In the genomic region with DNA sequence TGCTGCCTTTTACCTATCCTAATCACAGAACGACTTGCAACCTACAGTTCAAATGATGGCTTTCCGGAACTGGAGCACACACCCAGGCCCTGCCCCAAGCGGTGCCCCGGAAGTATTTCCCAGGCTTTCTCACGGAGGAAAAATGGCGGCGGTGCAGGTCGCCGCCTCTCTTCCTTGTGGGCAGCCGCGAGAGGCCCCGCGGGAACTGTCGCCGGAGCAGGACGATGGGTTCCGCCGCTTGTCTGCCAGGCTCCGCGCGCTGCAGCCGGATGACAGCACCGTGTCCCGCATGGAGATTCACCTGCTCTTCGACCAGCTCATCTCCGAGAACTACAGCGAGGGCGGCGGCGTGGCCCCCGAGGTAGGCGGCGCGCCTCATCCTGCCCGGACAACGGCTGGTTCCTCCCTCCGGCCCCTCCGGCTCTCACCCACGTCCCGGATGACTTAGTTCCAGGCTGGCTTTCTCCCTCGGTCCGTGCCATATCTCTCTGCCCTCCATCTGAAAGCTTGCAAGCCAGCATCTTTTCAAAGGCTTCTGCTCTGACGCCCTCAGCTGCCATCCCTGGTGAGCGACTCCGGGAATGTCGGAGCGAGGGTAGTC, we compare ENCODE assay signal across 8 mouse cellular contexts. TPM values are rescaled to one million over a fixed set of nuclear protein-coding genes. Genes with fewer than 3 reads are reported as not detected.
A peak's percentile ranks its signal among the peaks of the same experiment; 100 is the strongest.
DNase-seq lines count a peak whose midpoint lies in the region; ATAC-seq and TF ChIP-seq lines count a peak whose summit lies in the region.

A gene (plus strand): TSS at position 116 of the 601 bp plus-strand sequence.

- peak; percentile 94 for DNase-seq in A20 (ENCODE audit: low read depth, low spot score)
- peak; percentile 94 for DNase-seq in heart, embryonic 10.5 days (ENCODE audit: low spot score)
- peak; percentile 83 for DNase-seq in liver
- peak; percentile 84 to 92 for DNase-seq in spleen, postnatal 4 days (ENCODE audit: low spot score in 2 of 2)

- peak within 1 kb of the TSS; percentile 78 for H3K9ac ChIP-seq in kidney, embryonic 15.5 days

- H3K27ac ChIP-seq in bone marrow macrophage, adult 2 months (ENCODE audit: insufficient read depth, low read depth, low read length): peak within 1 kb of the TSS; percentile 80
- peak within 1 kb of the TSS; percentile 49 for H3K27ac ChIP-seq in embryonic fibroblast, embryonic 13.5 days (ENCODE audit: insufficient read depth, low read length)
- H3K27ac ChIP-seq in heart, embryonic 10.5 days: peak within 1 kb of the TSS; percentile 95
- peak within 1 kb of the TSS; percentile 90 for H3K27ac ChIP-seq in kidney, embryonic 15.5 days

- no peak for TF ChIP-seq CTCF in bone marrow macrophage, adult 2 months (IDR thresholded peaks at IDR 0.05; ENCODE audit: low read depth, low read length)
- no peak for TF ChIP-seq CTCF in embryonic fibroblast, embryonic 13.5 days (IDR thresholded peaks at IDR 0.05; ENCODE audit: borderline replicate concordance, insufficient read depth, low read length)

- under 1% methylated on average over 47 of the region's 47 CpGs for WGBS in heart, embryonic 10.5 days
- under 1% methylated on average over 47 of the region's 47 CpGs for WGBS in kidney, embryonic 15.5 days

- peak within 1 kb of the TSS; percentile 87 for H3K4me3 ChIP-seq in bone marrow macrophage, adult 2 months (ENCODE audit: insufficient read depth, low read length)
- peak within 1 kb of the TSS; percentile 78 for H3K4me3 ChIP-seq in embryonic fibroblast, embryonic 13.5 days (ENCODE audit: insufficient read depth, low read length)
- H3K4me3 ChIP-seq in heart, embryonic 10.5 days: peak within 1 kb of the TSS; percentile 84
- peak within 1 kb of the TSS; percentile 87 for H3K4me3 ChIP-seq in kidney, embryonic 15.5 days (replicated peaks)

- no peaks in the 10 kb centered on the region for H3K9me3 ChIP-seq in heart, embryonic 10.5 days
- no peaks in the 10 kb centered on the region for H3K9me3 ChIP-seq in kidney, embryonic 15.5 days (replicated peaks)

- TF ChIP-seq POLR2A in bone marrow macrophage, adult 2 months (IDR thresholded peaks at IDR 0.05; ENCODE audit: borderline replicate concordance, low read depth, low read length): no peak
- peak; percentile 66 for TF ChIP-seq POLR2A in embryonic fibroblast, embryonic 13.5 days (IDR thresholded peaks at IDR 0.05; ENCODE audit: low read depth, low read length)

- peaks cover 3% of the 10 kb centered on the region; the same call in 1 of the 2 replicates for H3K4me1 ChIP-seq in bone marrow macrophage, adult 2 months (ENCODE audit: control insufficient read depth, insufficient read depth, low read length)
- no peaks in the 10 kb centered on the region for H3K4me1 ChIP-seq in embryonic fibroblast, embryonic 13.5 days (ENCODE audit: control insufficient read depth, insufficient read depth, low read length)
- peaks cover 10% of the 10 kb centered on the region for H3K4me1 ChIP-seq in heart, embryonic 10.5 days
- peaks cover 10% of the 10 kb centered on the region for H3K4me1 ChIP-seq in kidney, embryonic 15.5 days

- H3K36me3 ChIP-seq in heart, embryonic 10.5 days: peaks cover 30% of the 10 kb centered on the region
- H3K36me3 ChIP-seq in kidney, embryonic 15.5 days: peaks cover 31% of the 10 kb centered on the region

- H3K4me2 ChIP-seq in kidney, embryonic 15.5 days: peak within 1 kb of the TSS; percentile 73

- peaks cover 15% of the 10 kb centered on the region; the same call in 1 of the 2 replicates for H3K27me3 ChIP-seq in heart, embryonic 10.5 days (ENCODE audit: insufficient read depth, poor library complexity, severe bottlenecking)
- H3K27me3 ChIP-seq in kidney, embryonic 15.5 days: peaks cover 18% of the 10 kb centered on the region

- peak; percentile 94 for ATAC-seq in kidney, embryonic 15.5 days (replicated peaks; ENCODE audit: low FRiP score)
- ATAC-seq in monocyte, adult 5-6 weeks (replicated peaks; ENCODE audit: insufficient number of reproducible peaks, low FRiP score, low TSS enrichment, poor library complexity, severe bottlenecking): peak; percentile 91

RNA-seq across cellular contexts. Expression of the gene that starts here (rescaled TPM):
- polyA plus RNA-seq in bone marrow macrophage, adult 2 months (2012; ENCODE audit: insufficient read depth, insufficient read length, missing spikeins): 13.1 and 17.5 TPM in 2 replicates
- 18.6 and 22.0 TPM in 2 replicates for polyA plus RNA-seq in embryonic fibroblast, embryonic 13.5 days (2011; ENCODE audit: insufficient read length, low read depth, missing spikeins)
- 16.1 and 19.9 TPM in 2 replicates for polyA plus RNA-seq in heart, embryonic 10.5 days (2016; fragmentation: Nextera tagmentation; extraction: Ambion mirVana)
- 22.7 and 25.2 TPM in 2 replicates for polyA plus RNA-seq in kidney, embryonic 15.5 days (2015; fragmentation: Nextera tagmentation; extraction: Ambion mirVana)
- 12.9 to 19.4 TPM (median 16.7 TPM) in 3 replicates for total RNA-seq in monocyte, adult 5-6 weeks (2017)

Comparison
In these comparisons a context has a peak if more than half of its experiments do, and no peak if none do; other contexts are left out.
1. Peak in every context shown above with its lines: DNase-seq, ATAC-seq, H3K4me3 ChIP-seq and H3K27ac ChIP-seq.